Mouse (Mus musculus): ENCODE data around the gene Impdh1. TPM values are rescaled to one million over a fixed set of nuclear protein-coding genes. Genes with fewer than 3 reads are reported as not detected.

The Impdh1 gene
- total and polyA plus RNA-seq, 3 experiments, result 17.8 to 36.3 (median 18.9) TPM

GRCm38 (mm10) chr6:29211806-29212492, 4.2 kb downstream of the Impdh1 start:
- peak; percentile 77 for TF ChIP-seq POLR2A (IDR thresholded peaks at IDR 0.05; ENCODE audit: insufficient read depth, low read depth, low read length)
- TF ChIP-seq CTCF (IDR thresholded peaks at IDR 0.05), result peak; percentile 21; the same call in 1 of the 2 replicates
- TF ChIP-seq EP300 (IDR thresholded peaks at IDR 0.05; ENCODE audit: insufficient read depth, low read depth, low read length), result no peak
- peak overlapping the region; percentile 87 for H3K4me3 ChIP-seq
- no peaks in the 10 kb centered on the region for H3K27me3 ChIP-seq (ENCODE audit: control insufficient read depth, insufficient read depth, low read length)
- peak; percentile 90 to 91 for DNase-seq
- intact Hi-C loops (cut with DNase I), result no loop called here
- no peaks in the 10 kb centered on the region for H3K36me3 ChIP-seq (ENCODE audit: control insufficient read depth, insufficient read depth, low read length)
- H3K9ac ChIP-seq (ENCODE audit: low read depth, low read length), result peak overlapping the region; percentile 85
- H3K4me1 ChIP-seq (ENCODE audit: control insufficient read depth, insufficient read depth, low read length), result peaks cover 14% of the 10 kb centered on the region
- H3K79me2 ChIP-seq (replicated peaks; ENCODE audit: control insufficient read depth, insufficient read depth, low read length), result no peaks in the 10 kb centered on the region
- H3K27ac ChIP-seq, result peak overlapping the region; percentile 85
- under 1% methylated on average over 64 of the region's 66 CpGs for WGBS

GRCm38 (mm10) chr6:29211146-29211545, 5.0 kb downstream of the Impdh1 start:
- DNase-seq, result no peak

DNA sequence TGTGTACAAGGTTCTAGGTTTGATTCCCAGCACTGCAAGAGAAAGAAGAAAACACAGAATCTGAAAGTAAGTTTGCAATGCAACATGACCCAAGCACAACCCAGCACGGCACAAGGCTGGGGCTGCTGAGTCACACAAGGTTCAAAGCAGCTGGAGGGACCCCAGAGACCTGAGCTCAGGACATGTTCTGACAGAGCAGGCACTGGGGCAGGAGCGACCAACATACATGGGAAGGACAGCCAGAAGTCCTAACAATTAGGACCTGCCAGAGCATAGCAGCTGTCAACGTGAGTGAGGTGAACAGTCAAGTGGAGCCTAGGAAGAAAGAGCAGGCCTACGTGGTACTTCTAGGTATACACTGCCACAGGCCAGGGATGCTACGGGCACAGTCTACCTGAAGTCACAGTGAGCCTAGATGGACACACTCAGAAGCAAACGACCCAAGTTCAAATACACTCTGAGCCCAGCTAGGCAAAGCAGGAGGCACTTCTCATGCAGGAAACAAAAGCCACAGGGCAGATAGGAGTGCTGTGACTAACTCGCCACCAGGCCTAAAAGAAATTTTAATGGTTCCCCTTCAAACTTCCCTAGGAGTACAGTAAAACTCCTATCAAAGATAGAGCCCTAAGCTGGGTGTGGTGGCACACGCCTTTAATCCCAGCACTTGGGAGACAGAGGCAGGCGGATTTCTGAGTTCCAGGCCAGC, 5.8 kb downstream of the Impdh1 start:
- TF ChIP-seq POLR2A (IDR thresholded peaks at IDR 0.05; ENCODE audit: insufficient read depth, low read depth, low read length), result no peak
- TF ChIP-seq EP300 (IDR thresholded peaks at IDR 0.05; ENCODE audit: insufficient read depth, low read depth, low read length), result no peak
- TF ChIP-seq CTCF (IDR thresholded peaks at IDR 0.05), result no peak
- Histone ChIP-seq H3K4me3 (no peak overlapping the region), H3K4me1 (ENCODE audit: control insufficient read depth, insufficient read depth, low read length) (peaks cover 16% of the 10 kb centered on the region), H3K36me3 (ENCODE audit: control insufficient read depth, insufficient read depth, low read length) (no peaks in the 10 kb centered on the region), H3K9ac (ENCODE audit: low read depth, low read length) (no peak overlapping the region), H3K27me3 (ENCODE audit: control insufficient read depth, insufficient read depth, low read length) (no peaks in the 10 kb centered on the region), H3K79me2 (replicated peaks; ENCODE audit: control insufficient read depth, insufficient read depth, low read length) (no peaks in the 10 kb centered on the region), H3K27ac (no peak overlapping the region)
- 80% methylated on average over 9 of the region's 9 CpGs for WGBS
- DNase-seq, result no peak
- intact Hi-C loops (cut with DNase I), result no loop called here

More at GRCm38 (mm10) chr6:29211146-29211545, 5.0 kb downstream of the Impdh1 start:
- WGBS, result 21% methylated on average over 7 of the region's 7 CpGs
- no peaks in the 10 kb centered on the region for H3K27me3 ChIP-seq (ENCODE audit: control insufficient read depth, insufficient read depth, low read length)
- H3K4me3 ChIP-seq, result peak overlapping the region; percentile 87
- H3K4me1 ChIP-seq (ENCODE audit: control insufficient read depth, insufficient read depth, low read length), result peaks cover 15% of the 10 kb centered on the region
- intact Hi-C loops (cut with DNase I), result no loop called here
- H3K27ac ChIP-seq, result no peak overlapping the region
- TF ChIP-seq CTCF (IDR thresholded peaks at IDR 0.05) (no peak), EP300 (IDR thresholded peaks at IDR 0.05; ENCODE audit: insufficient read depth, low read depth, low read length) (no peak), POLR2A (IDR thresholded peaks at IDR 0.05; ENCODE audit: insufficient read depth, low read depth, low read length) (no peak)
- H3K36me3 ChIP-seq (ENCODE audit: control insufficient read depth, insufficient read depth, low read length), result no peaks in the 10 kb centered on the region
- H3K9ac ChIP-seq (ENCODE audit: low read depth, low read length), result peak overlapping the region; percentile 85; the same call in 1 of the 2 replicates
- no peaks in the 10 kb centered on the region for H3K79me2 ChIP-seq (replicated peaks; ENCODE audit: control insufficient read depth, insufficient read depth, low read length)

- no peak overlapping the region for H3K9ac ChIP-seq (ENCODE audit: low read depth, low read length)
Measured at GRCm38 (mm10) chr6:29208178-29208577, 8.0 kb downstream of the Impdh1 start.

GRCm38 (mm10) chr6:29207017-29207416, 9.1 kb downstream of the Impdh1 start:
- TF ChIP-seq CTCF (IDR thresholded peaks at IDR 0.05) (no peak), EP300 (IDR thresholded peaks at IDR 0.05; ENCODE audit: insufficient read depth, low read depth, low read length) (no peak), POLR2A (IDR thresholded peaks at IDR 0.05; ENCODE audit: insufficient read depth, low read depth, low read length) (no peak)
- H3K27me3 ChIP-seq (ENCODE audit: control insufficient read depth, insufficient read depth, low read length), result no peaks in the 10 kb centered on the region
- no peak overlapping the region for H3K27ac ChIP-seq
- intact Hi-C loops (cut with DNase I), result no loop called here
- DNase-seq, result no peak
- 81% methylated on average over 5 of the region's 5 CpGs for WGBS
- no peaks in the 10 kb centered on the region for H3K36me3 ChIP-seq (ENCODE audit: control insufficient read depth, insufficient read depth, low read length)
- H3K4me3 ChIP-seq, result no peak overlapping the region
- H3K9ac ChIP-seq (ENCODE audit: low read depth, low read length), result no peak overlapping the region
- peaks cover 13% of the 10 kb centered on the region for H3K4me1 ChIP-seq (ENCODE audit: control insufficient read depth, insufficient read depth, low read length)
- no peaks in the 10 kb centered on the region for H3K79me2 ChIP-seq (replicated peaks; ENCODE audit: control insufficient read depth, insufficient read depth, low read length)

More at GRCm38 (mm10) chr6:29208178-29208577, 8.0 kb downstream of the Impdh1 start:
- Histone ChIP-seq H3K4me1 (ENCODE audit: control insufficient read depth, insufficient read depth, low read length) (peaks cover 13% of the 10 kb centered on the region), H3K27me3 (ENCODE audit: control insufficient read depth, insufficient read depth, low read length) (no peaks in the 10 kb centered on the region), H3K4me3 (no peak overlapping the region), H3K79me2 (replicated peaks; ENCODE audit: control insufficient read depth, insufficient read depth, low read length) (no peaks in the 10 kb centered on the region), H3K27ac (peak overlapping the region; percentile 20), H3K36me3 (ENCODE audit: control insufficient read depth, insufficient read depth, low read length) (no peaks in the 10 kb centered on the region)
- WGBS, result 49% methylated on average over 5 of the region's 5 CpGs
- intact Hi-C loops (cut with DNase I), result no loop called here
- no peak for DNase-seq
- TF ChIP-seq POLR2A (IDR thresholded peaks at IDR 0.05; ENCODE audit: insufficient read depth, low read depth, low read length) (no peak), EP300 (IDR thresholded peaks at IDR 0.05; ENCODE audit: insufficient read depth, low read depth, low read length) (no peak), CTCF (IDR thresholded peaks at IDR 0.05) (no peak)

DNA sequence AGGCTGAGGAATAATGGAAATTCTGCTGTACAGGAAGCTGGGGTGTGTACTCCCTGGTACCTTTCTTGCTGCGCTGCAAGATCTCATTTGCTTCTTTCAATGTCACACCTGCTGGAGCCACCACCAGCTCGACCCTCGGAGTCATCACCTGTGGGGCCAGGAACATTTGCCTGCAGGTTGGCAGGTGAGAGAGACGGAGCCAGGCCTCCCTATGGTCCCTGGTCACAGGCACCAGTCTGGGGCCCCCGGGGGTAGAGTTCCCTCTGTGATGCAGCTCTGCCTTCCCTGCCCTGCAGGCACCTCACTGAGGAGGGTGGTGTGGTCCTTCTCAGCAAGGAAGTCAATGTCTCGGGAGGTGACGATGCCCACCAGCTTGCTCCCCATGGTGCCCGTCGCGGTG, 10.2 kb downstream of the Impdh1 start:
- intact Hi-C loops (cut with DNase I), result no loop called here
- H3K27me3 ChIP-seq (ENCODE audit: control insufficient read depth, insufficient read depth, low read length), result no peaks in the 10 kb centered on the region
- peaks cover 10% of the 10 kb centered on the region for H3K4me1 ChIP-seq (ENCODE audit: control insufficient read depth, insufficient read depth, low read length)
- no peak for TF ChIP-seq CTCF (IDR thresholded peaks at IDR 0.05)
- no peak for TF ChIP-seq POLR2A (IDR thresholded peaks at IDR 0.05; ENCODE audit: insufficient read depth, low read depth, low read length)
- no peak for TF ChIP-seq EP300 (IDR thresholded peaks at IDR 0.05; ENCODE audit: insufficient read depth, low read depth, low read length)
- H3K9ac ChIP-seq (ENCODE audit: low read depth, low read length), result no peak overlapping the region
- DNase-seq, result no peak
- no peaks in the 10 kb centered on the region for H3K79me2 ChIP-seq (replicated peaks; ENCODE audit: control insufficient read depth, insufficient read depth, low read length)
- WGBS, result 87% methylated on average over 10 of the region's 10 CpGs
- no peaks in the 10 kb centered on the region for H3K36me3 ChIP-seq (ENCODE audit: control insufficient read depth, insufficient read depth, low read length)
- H3K4me3 ChIP-seq, result no peak overlapping the region
- H3K27ac ChIP-seq, result peak overlapping the region; percentile 57
